Mouse (Mus musculus) spleen, adult 2 months (tissue): Measurements from ENCODE around the gene Hsf5.

Source experiments
- CTCF ChIP-seq: fragments of 200-500 bp; IDR thresholded peaks from 2 replicates; pipeline ENCODE4 v1.5.1; 2011; ENCODE audit warnings: mild to moderate bottlenecking, inconsistent platforms; ENCODE audit not compliant: insufficient read depth, insufficient read length, insufficient replicate concordance; ENCODE audit errors: extremely low read depth
- POLR2A ChIP-seq: fragments of 200-500 bp; IDR thresholded peaks from 2 replicates; pipeline ENCODE4 v1.6.1; 2011; ENCODE audit warnings: low read depth, low read length, inconsistent platforms

GRCm38 (mm10) chr11:87665224-87665623, 48.3 kb downstream of the Hsf5 start:
- no peak for TF ChIP-seq CTCF
- TF ChIP-seq POLR2A, result no peak
